Mouse (Mus musculus) neural tube, embryonic 14.5 days (tissue): ENCODE results near the gene Reck. TPM values are rescaled to one million over a fixed set of nuclear protein-coding genes. Genes with fewer than 3 reads are reported as not detected.
A peak's percentile ranks its signal among the peaks of the same experiment; 100 is the strongest.

Experiments used
- ATAC-seq: fragments of 200-750 bp; cut with Nextera tagmentation; 2 replicates; pipeline ENCODE4 v1.8.0; 2017; ENCODE audit warnings: low read depth, mild to moderate bottlenecking, moderate TSS enrichment, moderate library complexity
- H3K27ac ChIP-seq: fragments of 300-500 bp; sonication (generic); 2 replicates; pipeline ENCODE4 v1.5.1; 2014; ENCODE audit warnings: low read depth, mild to moderate bottlenecking, control low read depth, low read length, moderate library complexity, mixed read lengths
- H3K27me3 ChIP-seq: fragments of 300-500 bp; sonication (generic); 2 replicates; pipeline ENCODE4 v1.6.1; 2014; ENCODE audit warnings: low read length; ENCODE audit not compliant: control insufficient read depth, insufficient read depth
- H3K36me3 ChIP-seq: fragments of 300-500 bp; sonication (generic); 2 replicates; pipeline ENCODE4 v1.6.1; 2014; ENCODE audit warnings: low read length, mixed read lengths; ENCODE audit not compliant: control insufficient read depth, insufficient read depth
- H3K4me1 ChIP-seq: fragments of 300-500 bp; sonication (generic); 2 replicates; pipeline ENCODE4 v1.6.1; 2014; ENCODE audit warnings: low read length; ENCODE audit not compliant: control insufficient read depth, insufficient read depth
- H3K4me2 ChIP-seq: fragments of 300-500 bp; sonication (generic); 2 replicates; pipeline ENCODE4 v1.6.1; 2014; ENCODE audit warnings: mild to moderate bottlenecking, low read depth, low read length, control low read depth
- H3K4me3 ChIP-seq: fragments of 300-500 bp; sonication (generic); 2 replicates; pipeline ENCODE4 v1.5.1; 2014; ENCODE audit warnings: low read depth, low read length, control low read depth, mixed read lengths
- H3K9ac ChIP-seq: fragments of 300-500 bp; sonication (generic); replicated peaks from 2 replicates; pipeline ENCODE4 v1.6.1; 2014; ENCODE audit warnings: low read depth, mild to moderate bottlenecking, control low read depth, low read length, mixed read lengths
- H3K9me3 ChIP-seq: fragments of 300-500 bp; sonication (generic); 2 replicates; pipeline ENCODE4 v1.6.1; 2016; ENCODE audit warnings: low read length; ENCODE audit not compliant: control insufficient read depth
- WGBS: fragments of 180-500 bp; shearing (Covaris S2); extraction: QIAGEN DNeasy Blood & Tissue Kit; methylation state at CpG from one replicate; pipeline ENCODE4 v1.1.7; 2014; 5-methylcytosine and 5-hydroxymethylcytosine counted together
- polyA plus RNA-seq: library from polyadenylated mRNA; unstranded; fragments of >200 nt; fragmentation: Nextera tagmentation; extraction: Ambion mirVana; gene quantifications from 2 replicates; pipeline ENCODE4 v1.2.1, GENCODE M21; 2014

The Reck gene
- polyA plus RNA-seq, 1 experiment from 2014 or later: 6.3 TPM

DNA sequence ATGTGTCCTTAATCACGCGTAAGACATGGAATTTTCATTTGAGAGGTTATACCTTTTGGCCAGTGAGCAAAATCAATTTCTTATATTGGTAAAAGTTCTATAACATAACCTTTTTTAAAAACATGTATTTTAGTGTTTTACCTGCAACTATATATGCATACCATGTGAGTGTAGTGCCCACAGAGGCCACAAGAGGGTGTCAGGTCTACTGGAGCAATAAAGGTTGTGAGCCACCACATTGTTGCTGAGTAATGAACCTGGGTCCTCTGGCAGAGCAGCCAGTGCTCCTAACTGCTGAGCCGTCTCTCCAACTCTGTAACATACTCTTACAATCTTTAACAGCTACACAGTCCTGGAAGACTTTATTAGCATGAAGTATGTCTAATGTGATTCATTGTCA, 52.5 kb downstream of the Reck start:
- 97% methylated on average over 3 of the region's 3 CpGs for WGBS
- Histone ChIP-seq H3K9ac (no peak overlapping the region), H3K36me3 (peaks cover 43% of the 10 kb centered on the region; the same call in 1 of the 2 replicates), H3K4me1 (no peaks in the 10 kb centered on the region), H3K4me3 (no peak overlapping the region), H3K27ac (no peak overlapping the region), H3K9me3 (no peaks in the 10 kb centered on the region), H3K4me2 (no peak overlapping the region), H3K27me3 (no peaks in the 10 kb centered on the region)
- no peak for ATAC-seq

DNA sequence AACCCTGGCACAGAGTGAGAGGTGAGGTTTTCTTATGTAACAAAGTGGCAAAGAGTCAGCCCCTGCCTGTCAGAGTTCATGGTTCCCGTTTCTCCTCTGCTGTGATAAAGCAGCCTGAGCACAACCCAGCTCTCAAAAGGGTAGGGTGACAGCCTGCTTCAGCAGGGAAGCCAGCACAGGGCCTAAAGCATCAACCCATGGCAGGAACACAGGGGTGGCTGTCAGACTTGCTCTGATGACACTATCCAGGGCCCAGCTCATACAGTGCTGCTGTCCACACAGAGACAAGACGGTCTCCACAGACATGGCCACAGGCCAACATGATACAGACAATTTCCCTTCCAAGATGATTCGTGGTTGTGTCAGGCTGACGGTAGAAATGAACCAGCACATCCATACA, 56.5 kb downstream of the Reck start:
- 96% methylated on average over 4 of the region's 4 CpGs for WGBS
- no peaks in the 10 kb centered on the region for H3K4me1 ChIP-seq
- H3K36me3 ChIP-seq: peaks cover 42% of the 10 kb centered on the region; the same call in 1 of the 2 replicates
- H3K27me3 ChIP-seq: no peaks in the 10 kb centered on the region
- H3K27ac ChIP-seq: no peak overlapping the region
- ATAC-seq: no peak
- H3K9ac ChIP-seq: no peak overlapping the region
- H3K9me3 ChIP-seq: no peaks in the 10 kb centered on the region
- no peak overlapping the region for H3K4me3 ChIP-seq
- no peak overlapping the region for H3K4me2 ChIP-seq

DNA sequence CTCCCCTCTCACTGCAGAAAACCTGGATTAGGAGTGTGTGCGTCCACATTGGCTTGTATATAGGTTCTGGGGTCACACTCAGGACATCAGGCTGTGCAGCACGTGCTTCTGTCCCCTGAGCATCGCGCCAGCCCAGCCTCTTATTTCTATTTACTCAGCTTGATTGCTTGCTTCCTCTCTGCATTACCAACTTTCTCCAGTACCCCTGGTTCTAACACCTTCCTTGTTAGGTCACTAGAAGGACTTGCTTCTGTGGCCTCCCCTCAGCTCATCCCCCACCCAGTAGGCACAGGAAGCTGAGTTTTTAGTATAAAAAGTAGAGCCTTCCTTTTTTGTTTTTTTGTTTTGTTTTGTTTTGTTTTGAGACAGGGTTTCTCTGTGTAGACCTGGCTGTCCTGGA, 60.9 kb downstream of the Reck start:
- no peak for ATAC-seq
- Histone ChIP-seq H3K27me3 (no peaks in the 10 kb centered on the region), H3K4me2 (no peak overlapping the region), H3K9ac (no peak overlapping the region), H3K4me1 (no peaks in the 10 kb centered on the region), H3K36me3 (peaks cover 23% of the 10 kb centered on the region), H3K27ac (no peak overlapping the region), H3K9me3 (no peaks in the 10 kb centered on the region), H3K4me3 (no peak overlapping the region)
- 85% methylated on average over 4 of the region's 4 CpGs for WGBS

DNA sequence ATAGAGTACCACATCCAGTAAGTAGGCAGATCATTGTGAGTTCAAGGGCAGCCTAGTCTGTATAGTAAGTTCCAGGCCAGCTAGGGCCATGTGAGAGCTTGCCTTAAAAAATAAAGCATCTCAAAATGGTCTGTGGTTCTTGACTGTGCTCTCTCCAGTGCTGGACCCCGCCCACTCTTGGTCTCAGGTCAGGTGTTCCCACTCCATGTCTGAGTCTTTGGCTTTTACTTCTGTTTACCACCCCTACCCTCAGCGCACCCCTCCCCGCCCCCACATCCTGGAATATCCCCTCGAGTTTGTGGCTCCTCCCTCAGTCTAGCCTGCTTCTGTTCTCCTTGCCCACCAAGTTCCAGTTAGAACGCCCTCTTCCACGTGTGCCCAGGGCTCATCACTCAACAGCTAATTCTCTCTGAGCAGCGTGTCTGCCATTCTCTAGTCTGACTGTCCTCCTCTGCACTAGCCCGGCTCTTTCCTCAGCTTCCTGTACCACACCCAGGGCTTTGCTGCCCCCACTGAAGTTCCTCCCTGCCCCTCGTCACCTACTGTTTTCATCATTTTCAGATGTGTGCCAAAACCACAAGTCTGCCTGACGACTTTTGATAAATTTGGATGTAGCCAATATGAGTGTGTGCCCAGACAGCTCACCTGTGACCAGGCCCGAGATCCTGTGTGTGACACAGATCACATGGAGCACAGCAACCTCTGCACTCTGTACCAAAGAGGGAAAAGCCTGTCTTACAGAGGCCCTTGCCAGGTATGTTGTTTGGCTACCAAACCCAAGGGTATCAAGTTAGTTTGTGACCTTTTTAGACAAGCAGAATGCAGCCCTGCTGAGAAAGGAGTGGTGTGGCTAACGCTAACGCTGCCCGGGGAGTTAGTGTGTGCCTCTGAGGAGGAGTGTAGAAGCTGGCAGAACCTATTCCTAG, 61.7 kb downstream of the Reck start:
- Histone ChIP-seq H3K36me3 (peaks cover 19% of the 10 kb centered on the region), H3K9ac (no peak overlapping the region), H3K4me3 (no peak overlapping the region), H3K4me2 (no peak overlapping the region), H3K27ac (no peak overlapping the region), H3K4me1 (no peaks in the 10 kb centered on the region), H3K27me3 (no peaks in the 10 kb centered on the region), H3K9me3 (no peaks in the 10 kb centered on the region)
- ATAC-seq: no peak
- WGBS: 82% methylated on average over 14 of the region's 14 CpGs

DNA sequence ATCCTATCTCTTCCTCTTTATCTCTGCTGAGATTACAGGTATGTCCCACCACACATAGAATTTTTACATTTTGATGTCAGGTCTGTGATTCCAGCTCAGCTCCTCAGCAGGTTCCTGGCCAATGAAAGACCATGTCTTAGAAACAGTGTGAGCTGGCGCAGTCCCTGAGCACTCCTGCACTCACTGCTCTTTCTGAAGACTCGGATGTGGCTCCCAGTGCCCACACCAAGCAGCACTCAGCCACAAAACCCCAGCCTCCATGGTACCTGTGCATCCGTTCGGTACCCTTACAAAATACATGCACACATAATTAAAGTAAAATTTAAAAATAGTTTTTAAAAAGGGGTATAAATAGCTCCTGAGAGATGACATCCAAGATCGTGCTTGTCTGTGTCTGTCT, 66.0 kb downstream of the Reck start:
- Histone ChIP-seq H3K4me1 (no peaks in the 10 kb centered on the region), H3K9ac (no peak overlapping the region), H3K36me3 (peaks cover 35% of the 10 kb centered on the region), H3K4me2 (no peak overlapping the region), H3K9me3 (no peaks in the 10 kb centered on the region), H3K27me3 (no peaks in the 10 kb centered on the region), H3K4me3 (no peak overlapping the region), H3K27ac (no peak overlapping the region)
- ATAC-seq: no peak
- 96% methylated on average over 5 of the region's 5 CpGs for WGBS

DNA sequence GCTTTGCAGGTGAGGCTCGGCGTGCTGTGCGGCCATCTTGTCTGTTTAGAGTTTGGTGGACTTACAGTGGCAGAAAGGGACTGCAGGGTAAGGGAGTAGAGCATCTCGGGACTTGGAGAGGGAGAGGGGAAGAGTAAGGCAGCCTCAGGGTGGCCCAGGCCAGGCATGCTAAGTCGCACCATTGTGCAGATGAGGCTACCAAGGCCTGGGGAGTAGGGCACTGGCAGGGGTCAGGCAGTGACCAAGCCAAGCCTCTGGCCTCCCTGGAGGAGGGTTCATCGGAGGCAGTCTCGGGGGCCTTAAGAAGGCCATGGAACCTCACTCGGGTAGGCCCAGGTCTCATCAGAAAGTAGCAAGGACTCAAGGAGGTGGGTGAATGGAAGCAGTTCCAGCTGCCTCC, 67.1 kb downstream of the Reck start:
- Histone ChIP-seq H3K4me1 (no peaks in the 10 kb centered on the region), H3K36me3 (peaks cover 37% of the 10 kb centered on the region)

DNA sequence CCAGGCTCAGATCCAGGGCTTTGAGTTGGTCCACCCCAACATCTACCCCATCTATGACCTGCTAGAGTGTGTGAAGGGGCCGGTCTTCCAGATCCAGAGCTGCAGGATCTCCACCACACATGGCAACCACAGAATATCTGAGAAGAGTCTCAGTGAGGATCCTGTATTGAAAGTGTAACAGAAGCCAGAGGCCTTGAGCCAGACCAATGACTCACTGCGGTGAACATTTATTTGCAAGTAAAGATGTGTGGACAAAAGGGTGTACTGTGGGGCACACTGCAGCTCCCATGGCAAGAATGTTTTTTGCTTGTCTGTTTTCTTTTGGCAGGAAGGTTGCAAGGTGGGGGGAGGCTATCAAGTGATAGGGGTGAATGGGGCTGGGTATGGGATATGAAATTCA, 72.2 kb downstream of the Reck start:
- Histone ChIP-seq H3K27me3 (no peaks in the 10 kb centered on the region), H3K4me2 (no peak overlapping the region), H3K9ac (no peak overlapping the region), H3K27ac (no peak overlapping the region), H3K4me1 (no peaks in the 10 kb centered on the region), H3K4me3 (no peak overlapping the region), H3K36me3 (peaks cover 16% of the 10 kb centered on the region), H3K9me3 (no peaks in the 10 kb centered on the region)
- 97% methylated on average over 2 of the region's 2 CpGs for WGBS
- ATAC-seq: no peak

More for the DNA sequence above, 67.1 kb downstream of the Reck start:
- no peak overlapping the region for H3K4me2 ChIP-seq
- H3K4me3 ChIP-seq: no peak overlapping the region
- no peak for ATAC-seq
- no peak overlapping the region for H3K27ac ChIP-seq
- H3K27me3 ChIP-seq: no peaks in the 10 kb centered on the region
- WGBS: 93% methylated on average over 8 of the region's 8 CpGs
- H3K9ac ChIP-seq: no peak overlapping the region
- no peaks in the 10 kb centered on the region for H3K9me3 ChIP-seq

DNA sequence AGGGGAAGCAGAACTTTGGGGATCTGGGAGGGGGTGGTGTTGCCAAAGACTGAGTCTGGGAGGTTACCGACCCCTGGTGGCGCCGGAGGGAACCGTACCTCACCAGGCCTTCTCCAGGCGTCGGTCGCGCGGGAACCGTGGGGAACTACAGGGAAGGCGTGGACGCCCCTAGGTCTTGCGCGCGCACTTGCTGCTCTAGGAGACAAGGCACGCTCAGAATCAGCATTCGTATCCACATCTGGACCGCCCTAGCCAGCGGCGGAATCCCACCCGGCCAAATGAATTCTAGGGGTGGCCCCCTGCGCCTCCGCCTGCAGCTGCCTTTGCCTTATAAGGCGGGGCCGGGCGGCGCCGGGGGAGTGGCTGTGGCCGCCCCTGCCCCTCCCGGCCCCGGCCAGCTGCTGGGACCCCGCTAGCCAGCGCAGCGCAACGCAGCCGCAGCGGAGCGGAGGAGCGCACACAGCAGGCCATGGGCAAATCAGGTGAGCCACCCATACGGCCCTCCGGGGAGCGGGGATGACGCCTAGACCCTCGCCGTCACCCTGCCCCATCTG, 82.0 kb downstream of the Reck start, which contains the start of gene Glipr2:
Glipr2 (plus strand) TSS at position 110 of the 554 bp plus-strand sequence.
- peak; percentile 91 for ATAC-seq
- peak within 1 kb of the TSS; percentile 81 for H3K27ac ChIP-seq
- peak within 1 kb of the TSS; percentile 84 for H3K9ac ChIP-seq
- H3K9me3 ChIP-seq: no peaks in the 10 kb centered on the region
- no peaks in the 10 kb centered on the region for H3K27me3 ChIP-seq
- H3K36me3 ChIP-seq: no peaks in the 10 kb centered on the region
- no peaks in the 10 kb centered on the region for H3K4me1 ChIP-seq
- peak within 1 kb of the TSS; percentile 96 for H3K4me2 ChIP-seq
- H3K4me3 ChIP-seq: peak within 1 kb of the TSS; percentile 75
- WGBS: under 1% methylated on average over 44 of the region's 45 CpGs

DNA sequence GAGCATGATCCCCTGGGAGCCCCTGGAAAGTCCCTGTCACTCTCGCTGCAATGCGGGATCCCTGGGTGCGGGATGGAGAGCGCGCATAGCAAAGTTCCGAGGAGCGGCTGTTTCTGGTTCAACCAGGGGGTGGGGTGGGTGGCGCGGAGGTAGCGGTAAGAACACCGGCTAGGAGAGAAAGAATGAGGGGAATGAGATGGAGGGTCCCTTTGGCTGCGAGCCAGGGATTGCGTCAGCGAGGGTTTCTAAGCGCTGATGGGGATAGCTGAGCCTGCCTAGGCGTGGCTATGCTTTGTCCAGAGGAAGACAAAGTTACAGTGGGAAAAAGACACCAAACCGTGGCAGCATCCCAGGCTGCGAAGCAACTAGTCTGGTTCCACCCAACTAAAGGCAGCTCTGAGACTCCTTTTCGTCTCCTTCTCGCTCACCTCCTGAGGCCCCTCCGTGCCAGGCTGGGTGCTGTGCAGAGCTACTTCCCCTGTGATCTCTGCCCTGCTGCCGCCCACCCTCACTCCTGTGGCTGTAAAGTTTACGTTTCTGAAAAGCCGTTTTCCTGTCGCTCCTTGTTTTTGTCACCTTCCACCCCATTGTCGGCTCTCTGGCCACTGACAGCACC, 82.6 kb downstream of the Reck start:
- H3K27ac ChIP-seq: peak overlapping the region; percentile 81
- H3K9ac ChIP-seq: peak overlapping the region; percentile 84
- no peaks in the 10 kb centered on the region for H3K36me3 ChIP-seq
- H3K27me3 ChIP-seq: no peaks in the 10 kb centered on the region
- WGBS: 0% methylated on average over 26 of the region's 26 CpGs
- peak; percentile 82 for ATAC-seq
- peak overlapping the region; percentile 75 for H3K4me3 ChIP-seq
- H3K4me1 ChIP-seq: no peaks in the 10 kb centered on the region
- no peaks in the 10 kb centered on the region for H3K9me3 ChIP-seq
- peak overlapping the region; percentile 96 for H3K4me2 ChIP-seq
